Mouse (Mus musculus): ENCODE data around the gene Slamf6. TPM values are rescaled to one million over a fixed set of nuclear protein-coding genes. Genes with fewer than 3 reads are reported as not detected.

Slamf6 gene
- polyA plus RNA-seq, 1 experiment from 2014 or later = 0.18 TPM

- no peaks in the 10 kb centered on the region for H3K4me1 ChIP-seq (ENCODE audit: insufficient read depth)
- H3K27ac ChIP-seq (ENCODE audit: low read depth) = no peak overlapping the region
- no peak for ATAC-seq (ENCODE audit: insufficient read depth)
- H3K4me2 ChIP-seq = no peak overlapping the region
- no peak for TF ChIP-seq CTCF (IDR thresholded peaks at IDR 0.05; ENCODE audit: low read depth)
- whole genome bisulfite sequencing = 45% methylated on average over 3 of the region's 3 CpGs
- H3K4me3 ChIP-seq (ENCODE audit: low read depth, low read length) = no peak overlapping the region
- DNase-seq = no peak
- H3K27me3 ChIP-seq (ENCODE audit: insufficient read depth, low read length) = no peaks in the 10 kb centered on the region
- H3K9me3 ChIP-seq (ENCODE audit: low read depth, low read length) = no peaks in the 10 kb centered on the region
- H3K36me3 ChIP-seq (ENCODE audit: insufficient read depth) = no peaks in the 10 kb centered on the region
- H3K9ac ChIP-seq = no peak overlapping the region
These were observed 66.2 kb downstream of the Slamf6 start for GRCm38 (mm10) chr1:171983372-171984001.

GRCm38 (mm10) chr1:171984121-171984520, 66.8 kb downstream of the Slamf6 start:
- ATAC-seq (ENCODE audit: insufficient read depth) (no peak), DNase-seq (no peak)
- no peak overlapping the region for H3K4me3 ChIP-seq (ENCODE audit: low read depth, low read length)
- no peak overlapping the region for H3K9ac ChIP-seq
- no peaks in the 10 kb centered on the region for H3K4me1 ChIP-seq (ENCODE audit: insufficient read depth)
- WGBS = 93% methylated on average over 1 of the region's 1 CpGs
- no peaks in the 10 kb centered on the region for H3K27me3 ChIP-seq (ENCODE audit: insufficient read depth, low read length)
- no peaks in the 10 kb centered on the region for H3K9me3 ChIP-seq (ENCODE audit: low read depth, low read length)
- H3K4me2 ChIP-seq = no peak overlapping the region
- no peak overlapping the region for H3K27ac ChIP-seq (ENCODE audit: low read depth)
- TF ChIP-seq CTCF (IDR thresholded peaks at IDR 0.05; ENCODE audit: low read depth) = no peak
- no peaks in the 10 kb centered on the region for H3K36me3 ChIP-seq (ENCODE audit: insufficient read depth)

GRCm38 (mm10) chr1:171991883-171992282, 74.6 kb downstream of the Slamf6 start:
- no peak overlapping the region for H3K27ac ChIP-seq (ENCODE audit: low read depth)
- TF ChIP-seq CTCF (IDR thresholded peaks at IDR 0.05; ENCODE audit: low read depth) = no peak
- H3K4me3 ChIP-seq (ENCODE audit: low read depth, low read length) = no peak overlapping the region
- no peaks in the 10 kb centered on the region for H3K4me1 ChIP-seq (ENCODE audit: insufficient read depth)
- ATAC-seq (ENCODE audit: insufficient read depth) (no peak), DNase-seq (no peak)
- H3K9me3 ChIP-seq (ENCODE audit: low read depth, low read length) = no peaks in the 10 kb centered on the region
- H3K36me3 ChIP-seq (ENCODE audit: insufficient read depth) = no peaks in the 10 kb centered on the region
- no peaks in the 10 kb centered on the region for H3K27me3 ChIP-seq (ENCODE audit: insufficient read depth, low read length)
- 82% methylated on average over 2 of the region's 2 CpGs for WGBS
- no peak overlapping the region for H3K9ac ChIP-seq
- H3K4me2 ChIP-seq = no peak overlapping the region

- Histone ChIP-seq H3K27ac (ENCODE audit: low read depth) (no peak overlapping the region), H3K27me3 (ENCODE audit: insufficient read depth, low read length) (no peaks in the 10 kb centered on the region), H3K4me3 (ENCODE audit: low read depth, low read length) (no peak overlapping the region), H3K4me1 (ENCODE audit: insufficient read depth) (no peaks in the 10 kb centered on the region), H3K4me2 (no peak overlapping the region), H3K9me3 (ENCODE audit: low read depth, low read length) (no peaks in the 10 kb centered on the region), H3K36me3 (ENCODE audit: insufficient read depth) (no peaks in the 10 kb centered on the region), H3K9ac (no peak overlapping the region)
- WGBS = 51% methylated on average over 4 of the region's 4 CpGs
- ATAC-seq (ENCODE audit: insufficient read depth) = peak; percentile 51; the same call in 1 of the 2 replicates
- TF ChIP-seq CTCF (IDR thresholded peaks at IDR 0.05; ENCODE audit: low read depth) = no peak
- DNase-seq = peak; percentile 35
These were observed 75.7 kb downstream of the Slamf6 start for GRCm38 (mm10) chr1:171992901-171993530.

GRCm38 (mm10) chr1:171994501-171994900, 77.2 kb downstream of the Slamf6 start:
- Histone ChIP-seq H3K9me3 (ENCODE audit: low read depth, low read length) (no peaks in the 10 kb centered on the region), H3K4me1 (ENCODE audit: insufficient read depth) (no peaks in the 10 kb centered on the region), H3K9ac (no peak overlapping the region), H3K4me3 (ENCODE audit: low read depth, low read length) (no peak overlapping the region), H3K4me2 (no peak overlapping the region), H3K27ac (ENCODE audit: low read depth) (no peak overlapping the region), H3K36me3 (ENCODE audit: insufficient read depth) (no peaks in the 10 kb centered on the region), H3K27me3 (ENCODE audit: insufficient read depth, low read length) (no peaks in the 10 kb centered on the region)
- no peak for ATAC-seq (ENCODE audit: insufficient read depth)
- 72% methylated on average over 2 of the region's 2 CpGs for WGBS
- TF ChIP-seq CTCF (IDR thresholded peaks at IDR 0.05; ENCODE audit: low read depth) = no peak
- DNase-seq = no peak

- Histone ChIP-seq H3K27me3 (ENCODE audit: insufficient read depth, low read length) (no peaks in the 10 kb centered on the region), H3K9me3 (ENCODE audit: low read depth, low read length) (no peaks in the 10 kb centered on the region), H3K4me1 (ENCODE audit: insufficient read depth) (no peaks in the 10 kb centered on the region), H3K36me3 (ENCODE audit: insufficient read depth) (no peaks in the 10 kb centered on the region), H3K27ac (ENCODE audit: low read depth) (no peak overlapping the region), H3K4me3 (ENCODE audit: low read depth, low read length) (no peak overlapping the region), H3K4me2 (no peak overlapping the region), H3K9ac (no peak overlapping the region)
- WGBS = 70% methylated on average over 11 of the region's 11 CpGs
- ATAC-seq (ENCODE audit: insufficient read depth) (peak; percentile 33; the same call in 1 of the 2 replicates), DNase-seq (no peak)
- no peak for TF ChIP-seq CTCF (IDR thresholded peaks at IDR 0.05; ENCODE audit: low read depth)
These were observed 77.8 kb downstream of the Slamf6 start for GRCm38 (mm10) chr1:171994918-171995715.

- ATAC-seq (ENCODE audit: insufficient read depth) = no peak
- Histone ChIP-seq H3K27me3 (ENCODE audit: insufficient read depth, low read length) (no peaks in the 10 kb centered on the region), H3K4me3 (ENCODE audit: low read depth, low read length) (no peak overlapping the region), H3K4me2 (no peak overlapping the region), H3K4me1 (ENCODE audit: insufficient read depth) (no peaks in the 10 kb centered on the region), H3K9ac (no peak overlapping the region), H3K36me3 (ENCODE audit: insufficient read depth) (no peaks in the 10 kb centered on the region), H3K9me3 (ENCODE audit: low read depth, low read length) (no peaks in the 10 kb centered on the region), H3K27ac (ENCODE audit: low read depth) (no peak overlapping the region)
- no peak for TF ChIP-seq CTCF (IDR thresholded peaks at IDR 0.05; ENCODE audit: low read depth)
- 72% methylated on average over 7 of the region's 7 CpGs for WGBS
- no peak for DNase-seq
These were observed 79.4 kb downstream of the Slamf6 start for GRCm38 (mm10) chr1:171996701-171997100.

Measured in lung, embryonic 14.5 days (tissue).